Mouse (Mus musculus) G1E (cell line): ENCODE results near the gene Arrdc5.

Experiments
- CTCF ChIP-seq: IDR thresholded peaks from 2 replicates; pipeline ENCODE4 v1.5.1; 2012; ENCODE audit warnings: low read depth, low read length, inconsistent platforms, mixed read lengths
- TAL1 ChIP-seq: conservative IDR thresholded peaks from 2 replicates; pipeline ENCODE4 v1.6.1; 2012; ENCODE audit warnings: low read depth, low read length, inconsistent platforms, mixed read lengths

GRCm38 (mm10) chr17:56273986-56274385 lies 26.1 kb downstream of the Arrdc5 start:
- TF ChIP-seq CTCF (no peak), TAL1 (no peak)
